In genomic region chr6:99898077-99898476, GRCm38 (mm10) we compare ENCODE assay signal across 9 mouse cellular contexts.
"Had no signal": no experiment of that assay in that cellular context is flagged by ENCODE, and none has a peak within 500 bp of the region (broad histone marks: within the 10 kb centered on the region; RNA-seq: fewer than 3 reads in every experiment).

No protein-coding gene starts in this region.

- ATAC-seq: liver, postnatal 0 days; lung, postnatal 0 days had no signal

- DNase-seq: liver, embryonic 13.5 days; liver, postnatal 0 days; lung, adult 2 months; lung, postnatal 14 days; lung, postnatal 36 days; midbrain, embryonic 14.5 days; right cerebral cortex, postnatal 14 days; thymus, adult 2 months had no signal
